Mouse (Mus musculus): ENCODE results near the gene Akna.

DNA sequence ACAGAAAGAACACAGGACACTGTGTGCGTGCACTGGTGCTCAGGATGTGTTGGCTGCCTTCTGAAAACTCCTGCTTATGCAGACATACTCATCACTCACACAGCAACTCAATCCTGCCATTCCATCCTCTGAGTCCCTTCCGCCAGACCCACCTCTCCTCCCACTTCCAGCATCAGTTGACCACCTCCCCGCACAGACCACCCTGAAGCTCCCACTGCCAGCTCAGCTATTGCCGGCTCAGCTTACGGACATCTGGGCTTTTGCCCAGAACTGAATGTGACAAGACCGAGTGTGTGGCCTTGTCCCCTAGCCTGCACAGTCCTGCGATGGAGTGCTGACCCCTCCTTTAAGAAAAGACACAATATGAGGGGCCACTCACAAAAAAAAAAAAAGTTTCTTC is 37.1 kb upstream of the Akna start:
- no peak for TF ChIP-seq CTCF (conservative IDR thresholded peaks at IDR 0.05; ENCODE audit: insufficient read depth, insufficient read length, low read depth, low read length)
- no peak for TF ChIP-seq POLR2A (IDR thresholded peaks at IDR 0.05; ENCODE audit: low read depth, low read length)

Measured in kidney, adult 2 months (tissue).